Mouse (Mus musculus) C2C12 (cell line): ENCODE measurements around the gene Gsg1l. TPM values are rescaled to one million over a fixed set of nuclear protein-coding genes. Genes with fewer than 3 reads are reported as not detected.

Source experiments
- H3K27me3 ChIP-seq: one replicate; pipeline ENCODE4 v1.6.1; 2011; ENCODE audit not compliant: control insufficient read depth, insufficient read depth, insufficient read length
- H3K36me3 ChIP-seq: one replicate; pipeline ENCODE4 v1.6.1; 2011; ENCODE audit not compliant: control insufficient read depth, insufficient read depth
- H3K4me3 ChIP-seq: one replicate; pipeline ENCODE4 v1.5.1; 2011; ENCODE audit warnings: mild to moderate bottlenecking, control low read depth; ENCODE audit not compliant: poor library complexity, insufficient read depth, severe bottlenecking
- H3K79me2 ChIP-seq: one replicate; pipeline ENCODE4 v1.6.1; 2011; ENCODE audit not compliant: control insufficient read depth, insufficient read depth
- H3K79me3 ChIP-seq: one replicate; pipeline ENCODE4 v1.6.1; 2011; ENCODE audit warnings: low read depth, control low read depth
- H3ac ChIP-seq: one replicate; pipeline ENCODE3; 2011; ENCODE audit warnings: low read depth; ENCODE audit not compliant: control insufficient read depth, insufficient read length
- CEBPB ChIP-seq: IDR thresholded peaks from one replicate; pipeline ENCODE4 v1.6.1; 2011; ENCODE audit warnings: low read depth, mild to moderate bottlenecking, control low read depth, moderate library complexity
- CTCF ChIP-seq: IDR thresholded peaks from one replicate; pipeline ENCODE4 v1.5.1; 2011; ENCODE audit not compliant: control insufficient read depth, insufficient read depth, insufficient read length
- FOSL1 ChIP-seq: IDR thresholded peaks from one replicate; pipeline ENCODE4 v1.8.0; 2011; ENCODE audit warnings: mild to moderate bottlenecking, low read length; ENCODE audit not compliant: poor library complexity, insufficient read depth, severe bottlenecking
- MAX ChIP-seq: IDR thresholded peaks from one replicate; pipeline ENCODE4 v1.6.1; 2011; ENCODE audit warnings: mild to moderate bottlenecking, control low read depth
- MYOD1 ChIP-seq: IDR thresholded peaks from one replicate; pipeline ENCODE4 v1.6.1; 2011; ENCODE audit warnings: low read depth; ENCODE audit not compliant: control insufficient read depth, insufficient read length
- MYOG ChIP-seq: IDR thresholded peaks from one replicate; pipeline ENCODE4 v1.6.1; 2011; ENCODE audit not compliant: control insufficient read depth, insufficient read length; ENCODE audit errors: extremely low read depth
- USF1 ChIP-seq: IDR thresholded peaks from one replicate; pipeline ENCODE4 v1.6.1; 2011; ENCODE audit warnings: low read depth, mild to moderate bottlenecking, control low read depth, moderate library complexity
- polyA plus RNA-seq: library from polyadenylated mRNA; unstranded; fragments of >200 nt; fragmentation: generic; extraction: Trizol; gene quantifications from one replicate; pipeline ENCODE4 v1.2.1, GENCODE M21; 2012; ENCODE audit warnings: missing spikeins

The Gsg1l gene
- polyA plus RNA-seq, 1 experiment: not detected

GRCm38 (mm10) chr7:126096596-126096995, 14.4 kb upstream of the Gsg1l start:
- Histone ChIP-seq H3K79me2 (no peaks in the 10 kb centered on the region), H3ac (no peak overlapping the region), H3K36me3 (peaks cover 17% of the 10 kb centered on the region), H3K79me3 (no peaks in the 10 kb centered on the region), H3K4me3 (no peak overlapping the region), H3K27me3 (no peaks in the 10 kb centered on the region)
- TF ChIP-seq MYOG: no peak
- TF ChIP-seq CEBPB: no peak
- no peak for TF ChIP-seq USF1
- TF ChIP-seq MYOD1: no peak
- no peak for TF ChIP-seq MAX
- TF ChIP-seq FOSL1: no peak
- TF ChIP-seq CTCF: no peak

- TF ChIP-seq MYOD1 (no peak), MYOG (no peak), USF1 (no peak), CEBPB (no peak), FOSL1 (no peak), CTCF (no peak), MAX (no peak)
- Histone ChIP-seq H3K4me3 (no peak overlapping the region), H3K79me2 (no peaks in the 10 kb centered on the region), H3K27me3 (no peaks in the 10 kb centered on the region), H3K36me3 (no peaks in the 10 kb centered on the region), H3ac (no peak overlapping the region), H3K79me3 (no peaks in the 10 kb centered on the region)
Observed at GRCm38 (mm10) chr7:126094738-126095137, 12.5 kb upstream of the Gsg1l start.

- Histone ChIP-seq H3ac (no peak overlapping the region), H3K36me3 (no peaks in the 10 kb centered on the region), H3K4me3 (no peak overlapping the region), H3K27me3 (no peaks in the 10 kb centered on the region), H3K79me2 (no peaks in the 10 kb centered on the region), H3K79me3 (no peaks in the 10 kb centered on the region)
- TF ChIP-seq CEBPB (no peak), FOSL1 (no peak), MYOD1 (no peak), USF1 (no peak), MAX (no peak), CTCF (no peak), MYOG (no peak)
Observed at GRCm38 (mm10) chr7:126093162-126093561, 11.0 kb upstream of the Gsg1l start.

GRCm38 (mm10) chr7:126089782-126090181, 7.6 kb upstream of the Gsg1l start:
- TF ChIP-seq MAX (no peak), CTCF (peak; percentile 34)
- Histone ChIP-seq H3K27me3 (peaks cover 9% of the 10 kb centered on the region), H3K4me3 (no peak overlapping the region), H3K79me2 (no peaks in the 10 kb centered on the region), H3ac (no peak overlapping the region), H3K36me3 (no peaks in the 10 kb centered on the region), H3K79me3 (no peaks in the 10 kb centered on the region)

GRCm38 (mm10) chr7:126088155-126088554, 5.9 kb upstream of the Gsg1l start:
- Histone ChIP-seq H3K4me3 (no peak overlapping the region), H3K36me3 (no peaks in the 10 kb centered on the region), H3ac (no peak overlapping the region), H3K79me3 (no peaks in the 10 kb centered on the region), H3K27me3 (peaks cover 25% of the 10 kb centered on the region), H3K79me2 (no peaks in the 10 kb centered on the region)
- TF ChIP-seq MYOG: no peak
- TF ChIP-seq MAX: no peak
- TF ChIP-seq CEBPB: no peak
- TF ChIP-seq FOSL1: no peak
- TF ChIP-seq MYOD1: no peak
- TF ChIP-seq CTCF: no peak
- no peak for TF ChIP-seq USF1

GRCm38 (mm10) chr7:126087602-126088001, 5.4 kb upstream of the Gsg1l start:
- TF ChIP-seq CTCF: no peak
- no peak for TF ChIP-seq MYOG
- no peak for TF ChIP-seq CEBPB
- TF ChIP-seq MAX: no peak
- TF ChIP-seq USF1: no peak
- TF ChIP-seq FOSL1: no peak
- Histone ChIP-seq H3K27me3 (peaks cover 31% of the 10 kb centered on the region), H3ac (no peak overlapping the region), H3K79me3 (no peaks in the 10 kb centered on the region), H3K36me3 (no peaks in the 10 kb centered on the region), H3K4me3 (no peak overlapping the region), H3K79me2 (no peaks in the 10 kb centered on the region)
